Mouse (Mus musculus) heart, postnatal 4 days (tissue): Measurements from ENCODE around the gene Ankrd16. TPM values are rescaled to one million over a fixed set of nuclear protein-coding genes. Genes with fewer than 3 reads are reported as not detected.

Experiments
- total RNA-seq, 2 experiments: library from RNA; stranded (reverse); gene quantifications; 2 replicates each; pipeline ENCODE4 v1.2.3; 2021

Ankrd16 gene
- total RNA-seq, 2 experiments from 2014 or later = 31.0 to 35.5 TPM

Other genes starting within 250 kb of the Ankrd16 start
- 10 to 100 TPM; 11.8 to 12.7 TPM for gene Pfkfb3, start 223.8 kb upstream of the Ankrd16 start, total RNA-seq
- gene Rbm17, start 173.7 kb upstream of the Ankrd16 start, total RNA-seq = 10 to 100 TPM; 83.4 to 93.1 TPM
- gene Gm17490, start 151.6 kb upstream of the Ankrd16 start, total RNA-seq = not detected
- not detected for gene Il2ra, start 135.1 kb upstream of the Ankrd16 start, total RNA-seq
- gene Il15ra, start 72.6 kb upstream of the Ankrd16 start, total RNA-seq = 10 to 100 TPM; 15.6 to 20.0 TPM
- gene Fbh1, start 294 bp upstream of the Ankrd16 start, total RNA-seq = 10 to 100 TPM; 69.1 to 69.5 TPM